Mouse (Mus musculus) heart, adult 2 months (tissue): ENCODE measurements at regions not wholly inside any gene's neighbourhood (a gene's known extent, or its start where the extent isn't known, plus 50 kb on each side); places are given as distances from the start of the nearest gene placed in this dataset.

Experiments used
- CTCF ChIP-seq: fragments of 200-600 bp; IDR thresholded peaks from 2 replicates; pipeline ENCODE4 v1.8.1; 2022; ENCODE audit warnings: antibody characterized with exemption, mild to moderate bottlenecking, moderate library complexity
- EP300 ChIP-seq: fragments of 200-500 bp; IDR thresholded peaks from 2 replicates; pipeline ENCODE4 v1.6.1; 2011; ENCODE audit warnings: low read depth, low read length, control low read depth; ENCODE audit not compliant: insufficient read depth

DNA sequence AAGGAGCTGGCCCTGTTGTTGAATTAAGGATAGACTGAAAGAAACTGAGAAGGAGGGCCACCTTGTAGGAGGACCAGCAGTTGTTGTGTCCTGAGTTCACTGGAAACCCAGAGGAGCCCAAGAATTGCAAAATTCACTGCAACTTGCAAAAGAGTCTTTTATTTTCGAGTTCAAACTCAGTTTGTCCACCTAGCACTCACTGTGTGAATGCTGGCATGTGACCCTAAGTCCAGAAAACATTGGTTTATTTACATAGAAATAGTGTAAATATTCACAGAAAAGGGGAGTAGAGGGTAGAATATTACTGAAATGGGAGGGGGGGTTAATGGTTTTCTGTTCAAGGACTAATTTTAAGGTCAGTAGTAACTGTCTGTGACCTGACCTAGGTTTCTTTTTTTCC, 394.7 kb downstream of the 4933405O20Rik start:
- TF ChIP-seq EP300 (no peak), CTCF (no peak)
